Mouse (Mus musculus) spleen, postnatal 10 days (tissue): ENCODE measurements around the gene Gprin3.
A peak's percentile ranks its signal among the peaks of the same experiment; 100 is the strongest.

Experiments
- DNase-seq, 2 experiments: peaks; one replicate each; pipeline ENCODE4 v3.0.0; 2021 to 2022; ENCODE audit warnings: low spot score in 2 of 2

The Gprin3 gene

DNA sequence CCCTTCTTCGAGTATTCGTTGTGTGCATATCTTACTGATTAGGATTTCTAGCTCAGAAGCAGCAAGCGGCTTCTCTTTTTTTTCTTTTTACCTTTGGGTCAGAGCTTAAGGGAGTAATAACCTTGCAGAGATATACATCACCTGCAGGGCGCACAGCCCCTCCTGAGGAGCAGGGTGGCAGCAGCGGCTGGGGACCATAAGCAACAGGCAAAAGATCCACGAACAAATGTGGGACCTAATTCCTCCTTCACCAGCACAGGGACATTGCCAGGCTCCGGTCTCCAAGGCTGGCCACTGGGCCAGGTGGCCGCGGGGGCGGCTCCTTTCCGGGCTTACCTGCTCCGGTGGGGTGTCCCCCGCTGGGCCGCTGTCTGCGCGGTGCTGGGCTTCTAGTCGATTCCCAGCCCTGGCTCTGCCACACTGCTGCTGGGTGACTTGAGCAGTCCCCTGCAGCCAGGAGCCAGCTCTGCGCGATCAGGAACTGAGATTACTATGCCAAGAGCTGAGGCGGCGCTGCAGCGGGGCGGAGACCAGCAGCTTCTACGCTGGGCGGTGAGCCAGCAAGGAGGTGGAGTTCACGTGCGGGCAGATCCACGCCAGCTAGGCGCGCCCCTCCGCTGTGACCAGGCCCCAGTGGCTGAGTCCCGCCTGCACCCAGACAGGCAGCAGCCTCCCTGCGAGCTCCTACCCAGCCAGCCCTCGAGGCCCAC lies at the start of gene Gprin3:
Gene Gprin3, minus strand, starts transcription at position 471 of the 710 bp plus-strand sequence.
- peak; percentile 21 to 68 for DNase-seq

DNA sequence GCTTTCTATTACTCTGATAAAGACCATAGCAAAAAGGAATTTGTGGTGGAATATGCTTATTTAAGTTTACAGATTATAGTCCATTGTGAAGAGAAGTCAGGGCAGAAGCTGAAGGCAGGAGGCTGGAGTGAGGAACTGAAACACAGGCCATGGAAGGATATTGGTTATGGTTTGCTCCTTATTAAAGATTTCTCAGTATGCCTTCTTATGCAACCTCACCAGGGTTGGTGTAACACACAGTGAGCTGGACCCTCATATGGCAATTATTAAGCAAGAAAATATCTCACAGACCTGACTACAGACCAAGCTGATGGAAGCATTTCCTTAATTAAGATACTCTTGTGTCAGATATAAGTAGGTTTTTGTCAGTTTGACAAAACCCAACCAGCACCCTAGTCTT lies 32.8 kb upstream of the Gprin3 start:
- no peak for DNase-seq

DNA sequence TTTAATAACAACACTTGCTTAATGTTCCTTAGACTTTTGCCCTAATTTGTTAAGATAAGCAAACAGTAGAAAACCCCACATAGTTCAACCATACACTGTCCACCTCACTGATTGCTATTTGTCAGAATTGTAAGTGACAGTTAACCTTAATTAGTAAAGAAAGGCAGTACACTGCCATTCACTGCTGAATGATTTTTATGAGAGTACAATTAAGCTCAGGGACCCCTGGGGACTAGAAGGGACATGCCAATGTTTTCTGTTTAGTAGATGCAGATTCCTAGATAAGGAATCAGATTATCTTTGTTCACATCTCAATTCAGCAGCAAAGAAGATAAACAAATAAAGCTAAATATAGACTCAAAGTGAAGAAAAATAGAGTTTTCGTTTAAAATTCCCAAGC lies 30.0 kb upstream of the Gprin3 start:
- DNase-seq = no peak

DNA sequence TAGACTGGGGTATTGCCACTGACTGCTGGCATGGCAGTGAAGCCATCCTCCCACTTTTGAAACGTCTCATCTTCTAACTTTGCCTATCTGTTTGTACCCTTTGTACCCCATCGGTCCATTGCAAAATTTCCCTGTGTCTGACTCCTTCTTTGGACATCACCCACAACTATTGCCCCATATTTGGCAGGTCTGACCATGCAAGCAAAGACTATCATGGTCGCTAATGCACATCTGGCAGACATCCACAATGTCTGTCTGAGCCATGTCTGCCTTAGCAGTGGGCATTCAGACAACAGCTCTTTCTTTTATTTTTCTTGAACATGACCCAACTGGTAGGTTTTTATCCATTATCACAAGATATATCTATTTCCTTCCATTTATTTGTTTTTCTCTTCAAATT lies 25.3 kb upstream of the Gprin3 start:
- no peak for DNase-seq

DNA sequence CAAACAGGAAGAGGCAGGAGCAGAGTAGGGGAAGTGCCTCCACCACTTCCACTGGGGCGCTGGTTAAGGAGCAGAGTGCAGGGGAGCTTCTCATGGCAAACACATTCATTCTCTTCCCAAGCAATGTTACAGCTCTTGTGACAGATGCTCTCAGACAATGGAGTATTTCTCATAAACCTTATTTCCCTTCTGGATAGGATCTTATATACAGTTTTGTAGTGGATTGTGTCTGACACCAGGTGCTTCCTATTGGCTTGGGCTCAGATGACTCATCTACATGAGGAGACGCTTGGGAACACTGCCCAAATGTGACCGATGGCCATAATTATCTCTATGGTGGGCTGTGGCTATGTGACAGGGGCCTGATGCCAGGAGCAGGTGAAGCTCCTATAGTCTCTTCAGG lies 19.0 kb upstream of the Gprin3 start:
- DNase-seq = no peak

DNA sequence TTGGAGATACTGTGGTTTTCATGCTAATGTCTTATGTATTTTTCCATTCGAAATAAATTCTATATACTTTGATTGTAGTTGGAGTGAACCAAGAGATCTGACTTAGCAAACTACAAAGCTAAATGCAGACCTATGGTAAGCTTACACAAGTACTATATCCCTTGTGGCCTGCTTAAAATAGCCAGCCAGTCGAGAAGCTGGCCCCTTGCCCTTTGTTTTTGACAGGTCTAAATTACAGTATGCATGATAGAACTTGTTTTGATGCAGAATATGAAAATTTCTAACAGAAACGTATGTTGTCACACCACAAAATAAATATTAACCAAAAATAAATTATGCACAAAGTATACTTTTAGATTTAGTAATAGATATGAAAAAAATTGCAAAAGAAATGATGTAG lies 9.8 kb upstream of the Gprin3 start:
- DNase-seq = no peak

GRCm38 (mm10) chr6:59433116-59433515 lies 7.0 kb upstream of the Gprin3 start:
- no peak for DNase-seq

- DNase-seq = no peak
Observed at GRCm38 (mm10) chr6:59426534-59426885, 416 bp upstream of the Gprin3 start.

DNA sequence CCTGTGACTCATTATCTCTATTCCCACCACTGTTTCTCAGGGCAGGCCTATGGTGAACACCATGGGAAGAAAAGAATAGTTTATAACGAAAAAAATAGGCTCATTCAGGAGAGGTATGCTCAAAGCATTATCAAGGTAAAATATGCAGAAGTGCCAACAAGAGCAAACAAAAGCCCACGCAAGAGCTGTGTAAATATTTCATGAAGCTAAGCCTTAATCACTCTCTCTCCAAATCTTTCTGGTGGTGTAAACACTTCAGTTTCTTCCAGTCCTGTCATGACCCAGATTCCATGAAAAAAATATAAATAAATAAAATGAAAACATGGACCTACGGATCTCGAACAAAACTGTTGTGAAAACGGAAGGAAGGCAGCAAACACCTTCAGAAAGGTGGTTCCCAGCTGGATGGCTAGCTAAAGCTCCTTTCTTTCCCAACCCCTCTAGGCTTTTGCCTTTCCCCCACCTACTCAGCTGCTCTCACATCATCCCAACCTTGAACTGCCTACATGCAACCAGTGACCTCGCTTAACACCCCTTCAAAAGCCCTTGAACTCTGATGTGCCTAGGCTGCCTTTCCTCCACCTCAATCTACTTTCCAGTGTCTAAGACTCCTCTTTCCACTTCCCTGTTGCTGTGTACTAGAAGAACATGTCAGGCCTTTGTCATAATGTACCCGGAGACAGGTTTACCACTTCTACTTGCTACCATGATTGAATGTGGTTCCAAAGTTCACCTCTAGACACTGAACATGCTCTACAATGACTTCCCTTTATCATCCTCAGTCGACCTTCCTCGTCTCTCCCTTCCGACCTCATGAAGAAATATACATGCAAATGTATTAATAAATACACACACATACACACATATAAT lies 988 bp downstream of the Gprin3 start:
- no peak for DNase-seq

DNA sequence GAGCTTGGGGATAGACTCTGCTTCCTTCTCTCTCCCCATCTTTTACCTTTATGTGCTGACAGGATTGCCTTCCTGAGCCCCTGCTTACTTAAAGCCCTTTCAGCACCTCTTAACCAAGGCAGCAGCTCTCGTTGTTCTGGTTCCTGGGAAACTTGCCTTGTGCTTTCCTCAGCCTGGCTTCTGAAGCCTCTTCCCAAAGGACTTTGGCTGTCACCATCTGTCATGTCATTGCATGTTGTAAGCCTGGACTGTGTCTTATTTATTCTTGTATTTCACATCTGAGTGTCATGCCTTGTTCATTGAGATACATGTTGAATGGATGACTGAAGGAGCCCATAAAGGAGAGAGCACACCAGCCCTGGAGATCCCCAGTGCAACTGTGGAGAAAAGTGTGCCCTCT lies 2.3 kb downstream of the Gprin3 start:
- DNase-seq = no peak

GRCm38 (mm10) chr6:59419264-59419663 lies 6.8 kb downstream of the Gprin3 start:
- no peak for DNase-seq

DNA sequence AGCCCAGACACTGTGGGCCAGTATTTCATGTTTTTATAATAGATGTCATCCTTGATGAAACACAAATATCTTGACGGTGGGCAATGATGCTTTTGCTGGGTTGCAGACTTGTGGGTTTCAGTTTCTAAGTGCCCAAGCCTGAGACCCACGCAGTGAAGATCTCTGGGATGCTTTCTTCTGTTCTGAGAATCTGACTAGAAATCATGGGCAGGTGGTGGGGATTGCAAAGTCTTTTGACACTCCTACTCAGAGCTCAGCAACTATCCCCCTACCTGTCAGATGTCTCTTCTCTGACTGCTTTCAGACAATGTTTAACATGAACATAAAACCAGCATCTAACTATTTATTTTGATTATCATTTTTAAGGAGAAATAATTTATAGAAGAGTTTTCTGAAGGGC lies 7.4 kb downstream of the Gprin3 start:
- DNase-seq = no peak

GRCm38 (mm10) chr6:59414816-59415215 lies 11.3 kb downstream of the Gprin3 start:
- no peak for DNase-seq

DNA sequence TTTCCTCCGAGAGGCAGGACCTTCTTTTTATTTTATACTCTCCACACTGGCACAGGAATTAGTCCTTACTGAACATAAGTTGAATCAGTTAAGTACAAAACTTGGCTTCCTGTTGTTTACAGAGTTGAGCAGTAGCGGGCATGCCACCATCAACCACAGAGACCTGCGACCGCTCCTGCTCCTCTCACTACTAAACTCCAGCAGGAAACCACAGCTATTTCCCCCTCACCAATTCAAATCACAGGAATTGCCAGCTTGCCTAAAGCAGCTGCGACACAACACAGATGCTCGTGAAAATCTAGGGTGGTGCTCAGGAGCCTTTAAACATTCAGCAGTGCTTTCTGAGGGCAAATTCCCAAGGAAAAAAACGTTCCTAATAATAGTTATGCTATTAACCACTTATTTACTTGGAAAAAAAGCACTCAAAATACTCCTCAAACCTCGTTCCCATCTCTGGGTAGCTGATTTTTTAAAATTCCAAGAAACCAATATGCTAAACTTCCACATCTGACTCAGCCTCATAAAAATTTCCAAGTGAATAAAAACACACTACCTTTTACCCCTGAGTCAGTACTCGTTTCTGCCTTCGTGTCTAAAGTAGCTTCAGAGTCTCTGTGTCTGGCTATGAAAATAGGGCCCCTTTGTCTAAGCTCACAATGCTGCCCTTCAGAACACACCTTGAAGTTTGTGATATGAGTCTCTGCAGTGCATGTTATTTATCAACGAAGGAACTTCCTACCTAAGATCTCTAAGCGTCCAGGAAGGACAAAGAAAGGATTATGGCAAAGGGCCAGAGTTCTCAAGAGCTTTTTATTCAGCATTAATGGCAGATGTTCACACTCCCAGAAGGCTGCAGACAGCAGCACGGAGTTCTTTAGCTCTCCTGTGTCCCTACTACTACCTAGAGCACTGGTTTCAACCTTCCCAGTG lies 13.4 kb downstream of the Gprin3 start:
- no peak for DNase-seq

DNA sequence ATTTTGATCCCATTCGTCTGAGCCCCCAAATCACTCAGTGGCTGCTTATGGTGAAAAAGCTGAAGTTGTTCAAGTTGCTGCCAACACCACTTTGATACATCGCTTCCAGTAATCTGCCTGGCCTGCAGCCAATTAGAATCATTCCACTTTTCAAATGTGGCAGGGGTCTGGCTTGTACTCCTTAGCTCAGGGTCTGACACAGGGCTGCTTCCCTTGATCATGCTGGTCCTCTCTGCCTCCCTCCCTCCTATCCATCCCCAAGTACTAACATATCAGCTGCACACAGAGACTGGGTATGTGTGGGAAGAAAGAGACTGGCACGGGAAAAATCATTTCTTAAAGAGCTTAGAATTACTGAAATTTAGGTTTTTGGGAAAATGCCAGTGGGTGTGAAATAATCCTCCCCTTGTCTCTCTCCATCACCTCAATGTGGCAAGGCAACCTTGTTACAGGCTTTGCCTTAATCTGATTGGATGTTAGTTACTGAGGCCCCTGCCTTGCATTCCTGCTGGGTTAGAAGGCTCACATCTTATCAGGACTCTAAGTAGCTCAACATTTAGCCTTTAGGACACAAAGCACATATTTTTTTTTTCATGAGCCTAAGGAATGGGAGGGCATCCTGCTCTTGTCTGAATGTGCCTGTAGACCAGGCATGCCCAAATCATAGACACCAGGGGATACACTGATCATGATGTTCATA lies 16.9 kb downstream of the Gprin3 start:
- no peak for DNase-seq

DNA sequence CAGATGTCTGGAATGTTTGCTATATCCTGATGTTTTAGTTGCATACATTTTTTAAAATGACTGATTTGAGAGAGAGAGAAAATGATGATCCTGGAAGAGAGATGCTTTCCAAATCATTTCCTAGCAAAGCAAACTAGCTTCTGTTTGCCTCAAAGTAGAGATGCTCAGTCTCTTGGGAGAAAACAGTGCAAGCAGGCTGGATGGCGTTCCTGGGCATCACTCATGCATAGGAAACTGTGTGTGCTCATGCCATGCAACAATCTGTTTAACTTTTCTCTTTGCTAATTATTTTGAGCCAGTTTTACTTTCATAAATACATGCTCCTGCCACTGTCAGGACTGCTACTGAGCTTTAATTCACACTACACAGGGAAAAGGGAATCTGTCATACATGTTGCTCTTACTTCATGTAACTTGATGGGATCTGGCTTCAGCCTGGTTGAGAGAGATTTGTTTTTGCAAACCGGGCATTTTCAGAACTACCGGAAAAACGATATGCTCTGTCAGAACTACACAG lies 18.6 kb downstream of the Gprin3 start:
- DNase-seq = no peak

GRCm38 (mm10) chr6:59390208-59390607 lies 35.9 kb downstream of the Gprin3 start:
- DNase-seq = no peak

GRCm38 (mm10) chr6:59365300-59365699 lies 60.8 kb downstream of the Gprin3 start:
- DNase-seq = no peak

GRCm38 (mm10) chr6:59363282-59363681 lies 62.8 kb downstream of the Gprin3 start:
- DNase-seq = no peak

GRCm38 (mm10) chr6:59354943-59355342 lies 71.2 kb downstream of the Gprin3 start:
- DNase-seq = no peak

GRCm38 (mm10) chr6:59351108-59351789 lies 74.8 kb downstream of the Gprin3 start:
- DNase-seq = no peak
